Mouse (Mus musculus): ENCODE data around the gene Tns2.

DNA sequence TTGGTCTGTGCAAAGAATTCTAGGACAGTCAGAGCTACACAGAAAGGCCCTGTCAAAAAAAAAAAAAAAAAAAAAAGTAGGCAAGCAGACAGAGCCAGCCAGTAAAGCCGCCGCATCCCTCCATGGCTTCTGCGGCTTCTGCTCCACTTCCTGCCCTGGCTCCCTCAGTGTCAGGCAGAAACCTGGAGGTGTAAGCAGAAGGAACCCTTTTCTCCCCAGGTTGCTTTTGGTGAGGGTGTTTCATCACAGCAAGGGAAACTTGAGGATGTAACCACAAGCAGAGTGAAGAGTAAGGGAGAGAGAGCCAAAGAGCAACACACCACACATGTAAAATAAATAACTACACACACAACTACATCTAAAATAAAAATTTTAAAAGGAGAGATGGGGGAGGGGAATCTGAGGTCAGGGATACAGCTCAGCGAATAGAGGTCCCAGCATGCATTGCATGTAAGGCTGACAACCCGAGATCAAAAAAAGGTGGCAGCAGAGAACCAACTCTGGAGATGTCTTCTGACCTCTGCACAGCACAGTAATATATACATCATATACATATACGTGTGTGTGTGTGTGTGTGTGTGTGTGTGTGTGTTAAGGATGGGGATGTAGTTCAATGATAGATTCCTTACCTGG, 65.4 kb downstream of the Tns2 start:
- TF ChIP-seq CTCF (IDR thresholded peaks at IDR 0.05; ENCODE audit: low read depth, low read length) (no peak), POLR2A (IDR thresholded peaks at IDR 0.05; ENCODE audit: borderline replicate concordance, low read depth, low read length) (no peak)

All from bone marrow macrophage, adult 2 months (primary cell).